Mouse (Mus musculus) cerebellum, adult 2 months (tissue): Measurements from ENCODE around the gene Ly75.

Experiments used
- CTCF ChIP-seq: fragments of 200-500 bp; IDR thresholded peaks from 2 replicates; pipeline ENCODE4 v1.5.1; 2011; ENCODE audit warnings: low read depth, mild to moderate bottlenecking, control low read depth, low read length, moderate library complexity, borderline replicate concordance; ENCODE audit not compliant: insufficient read depth
- POLR2A ChIP-seq: fragments of 200-500 bp; IDR thresholded peaks from 2 replicates; pipeline ENCODE4 v1.6.1; 2011; ENCODE audit warnings: low read length, control low read depth, borderline replicate concordance; ENCODE audit not compliant: insufficient read depth

DNA sequence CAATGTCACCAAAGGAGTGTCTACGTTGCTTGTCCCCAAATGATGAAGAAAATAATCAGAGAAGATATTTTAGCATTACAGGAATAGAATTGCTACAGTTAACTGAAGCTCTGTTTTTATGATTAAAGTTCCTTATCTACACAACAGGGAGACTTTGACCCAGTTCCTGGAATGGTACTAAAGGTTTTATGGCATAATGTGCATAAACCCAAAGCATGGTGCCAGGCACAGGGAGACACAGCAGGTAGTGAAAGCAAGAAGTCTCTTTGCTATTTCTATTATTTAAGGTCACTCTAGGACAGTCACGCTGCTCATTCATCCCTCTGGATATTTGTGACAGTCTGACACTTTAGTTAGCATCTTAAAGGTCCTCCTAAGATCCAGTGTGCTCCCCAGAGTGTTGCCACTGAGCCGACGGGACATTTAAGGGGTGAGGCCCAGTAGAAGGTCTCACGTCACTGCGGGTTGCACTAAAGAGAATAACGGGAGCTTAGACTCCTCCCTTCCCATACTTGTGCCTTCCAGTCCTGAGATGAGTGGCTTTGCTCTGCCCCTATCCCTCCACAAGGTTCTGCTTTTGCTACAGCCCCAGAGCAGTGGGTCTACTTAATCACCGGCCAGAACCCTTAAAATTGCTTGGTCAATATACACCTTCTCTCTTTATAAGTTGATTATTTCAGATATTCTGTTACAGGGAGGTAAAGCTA lies 47.4 kb upstream of the Ly75 start:
- TF ChIP-seq POLR2A (no peak), CTCF (no peak)
